In the genomic region with DNA sequence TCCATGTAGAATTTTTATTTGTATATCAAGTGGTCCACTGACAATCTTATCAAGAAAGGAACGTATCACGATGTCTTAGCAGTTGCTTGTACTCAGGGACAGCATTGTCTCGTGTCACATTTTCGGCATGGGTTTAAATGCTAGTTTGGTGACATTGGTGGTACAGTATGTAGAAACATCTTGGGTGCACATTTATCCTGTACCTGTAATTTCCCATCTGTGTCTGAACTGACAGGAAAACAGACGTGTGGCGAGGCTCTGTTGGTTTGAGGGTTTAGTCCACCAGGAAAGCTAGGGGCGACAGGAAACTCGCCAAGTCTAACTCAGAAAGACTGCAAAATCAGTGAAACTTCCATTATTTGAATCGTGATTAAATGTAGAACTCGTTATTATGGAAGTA, we compare ENCODE assay signal across 14 mouse cellular contexts. TPM values are rescaled to one million over a fixed set of nuclear protein-coding genes. Genes with fewer than 3 reads are reported as not detected.
DNase-seq lines count a peak whose midpoint lies in the region; ATAC-seq and TF ChIP-seq lines count a peak whose summit lies in the region.
"Had no signal": no experiment of that assay in that cellular context is flagged by ENCODE, and none has a peak within 500 bp of the region (broad histone marks: within the 10 kb centered on the region; RNA-seq: fewer than 3 reads in every experiment).

No protein-coding gene starts in this region.

- 89% methylated on average over 10 of the region's 10 CpGs for WGBS in kidney, postnatal 0 days
- 88% methylated on average over 10 of the region's 10 CpGs for WGBS in kidney, adult 2 months
- WGBS in intestine, embryonic 15.5 days: 84% methylated on average over 10 of the region's 10 CpGs

- no peaks in the 10 kb centered on the region for H3K36me3 ChIP-seq in kidney, postnatal 0 days (ENCODE audit: insufficient read depth, low read length)
- no peaks in the 10 kb centered on the region for H3K36me3 ChIP-seq in kidney, adult 2 months (ENCODE audit: control insufficient read depth, insufficient read depth, low read length)
- 0 out of 2 replicates have a peak, but pooled peaks cover 1% of the 10 kb centered on the region for H3K36me3 ChIP-seq in intestine, embryonic 15.5 days
- H3K36me3 ChIP-seq: hindbrain, embryonic 15.5 days had no signal

- intact Hi-C loops in left cerebral cortex, postnatal 36 days (cut with DNase I): no loop called here

- H3K4me2 ChIP-seq in kidney, postnatal 0 days (ENCODE audit: low read length): no peak overlapping the region
- no peak overlapping the region for H3K4me2 ChIP-seq in intestine, embryonic 15.5 days (replicated peaks)
- H3K4me2 ChIP-seq: hindbrain, embryonic 15.5 days had no signal

- no peak overlapping the region for H3K4me3 ChIP-seq in kidney, postnatal 0 days (replicated peaks; ENCODE audit: low read depth, low read length)
- H3K4me3 ChIP-seq in kidney, adult 2 months (ENCODE audit: insufficient read depth, low read depth, low read length): no peak overlapping the region
- no peak overlapping the region for H3K4me3 ChIP-seq in intestine, embryonic 15.5 days (replicated peaks)
- H3K4me3 ChIP-seq: heart, embryonic 10.5 days; hindbrain, embryonic 15.5 days had no signal

- no peak for ATAC-seq in kidney, postnatal 0 days (replicated peaks; ENCODE audit: low FRiP score, low read depth)
- ATAC-seq in CD4-positive, CD25-positive, alpha-beta regulatory T cell, adult 4 months: peak; percentile 16
- no peak for ATAC-seq in intestine, embryonic 15.5 days

- DNase-seq in kidney, postnatal 0 days (ENCODE audit: low spot score): no peak
- DNase-seq in kidney, adult 2 months: no peak
- peak; percentile 56 for DNase-seq in naive thymus-derived CD4-positive, alpha-beta T cell, adult 2 months (ENCODE audit: low read depth)
- DNase-seq in layer of hippocampus, postnatal 14 days (ENCODE audit: low spot score in 2 of 2): no peak
- DNase-seq in left cerebral cortex, postnatal 36 days (ENCODE audit: low spot score in 2 of 2): no peak
- DNase-seq: adrenal gland, adult 2 months; cerebellum, adult 11-12 months; heart, postnatal 14 days; left cerebral cortex, postnatal 4 days; lung, adult 2 months had no signal

- no peak for TF ChIP-seq POLR2A in kidney, adult 2 months (IDR thresholded peaks at IDR 0.05; ENCODE audit: low read depth, low read length)

- H3K9ac ChIP-seq in kidney, postnatal 0 days (ENCODE audit: low read depth, low read length): no peak overlapping the region
- H3K9ac ChIP-seq in intestine, embryonic 15.5 days: no peak overlapping the region
- H3K9ac ChIP-seq: hindbrain, embryonic 15.5 days had no signal

- H3K27me3 ChIP-seq in kidney, postnatal 0 days (ENCODE audit: insufficient read depth, low read length): no peaks in the 10 kb centered on the region
- H3K27me3 ChIP-seq in kidney, adult 2 months (replicated peaks; ENCODE audit: control insufficient read depth, insufficient read depth, low read length): no peaks in the 10 kb centered on the region
- H3K27me3 ChIP-seq in intestine, embryonic 15.5 days (replicated peaks): no peaks in the 10 kb centered on the region
- H3K27me3 ChIP-seq: hindbrain, embryonic 15.5 days had no signal

- no peaks in the 10 kb centered on the region for H3K9me3 ChIP-seq in kidney, postnatal 0 days (replicated peaks; ENCODE audit: low read length)
- H3K9me3 ChIP-seq in intestine, embryonic 15.5 days: no peaks in the 10 kb centered on the region
- H3K9me3 ChIP-seq: heart, embryonic 10.5 days; hindbrain, embryonic 15.5 days had no signal

- H3K4me1 ChIP-seq in kidney, postnatal 0 days (replicated peaks; ENCODE audit: insufficient read depth, low read length): peaks cover 10% of the 10 kb centered on the region; the same call in 1 of the 2 replicates
- H3K4me1 ChIP-seq in kidney, adult 2 months (ENCODE audit: control insufficient read depth, insufficient read depth, low read length): peaks cover 30% of the 10 kb centered on the region
- peaks cover 33% of the 10 kb centered on the region for H3K4me1 ChIP-seq in intestine, embryonic 15.5 days (replicated peaks)
- H3K4me1 ChIP-seq: hindbrain, embryonic 15.5 days had no signal

- no peak for TF ChIP-seq CTCF in kidney, postnatal 0 days (IDR thresholded peaks at IDR 0.05; ENCODE audit: low read depth)
- TF ChIP-seq CTCF in kidney, adult 2 months (conservative IDR thresholded peaks at IDR 0.05; ENCODE audit: insufficient read depth, insufficient read length, low read depth, low read length): no peak

- H3K27ac ChIP-seq in kidney, postnatal 0 days: peak overlapping the region; percentile 85; the same call in 1 of the 2 replicates
- no peak overlapping the region for H3K27ac ChIP-seq in kidney, adult 2 months (ENCODE audit: insufficient read depth, low read depth, low read length)
- 0 out of 2 replicates have a peak overlapping the region, but pooled peaks have one; percentile 61 for H3K27ac ChIP-seq in intestine, embryonic 15.5 days
- H3K27ac ChIP-seq: heart, embryonic 10.5 days; hindbrain, embryonic 15.5 days had no signal

RNA-seq across cellular contexts. Expression of gene Elovl6, which starts 21.5 kb away (rescaled TPM):
- polyA plus RNA-seq in kidney, postnatal 0 days (2015; fragmentation: Nextera tagmentation; extraction: Ambion mirVana): 34.2 and 37.0 TPM in 2 replicates
- 73.0 and 75.5 TPM in 2 replicates for polyA plus RNA-seq in kidney, adult 2 months (2012; rRNA removed)
- polyA plus RNA-seq in CD4-positive, CD25-positive, alpha-beta regulatory T cell, adult 4 months (2017; shearing (Covaris generic)): 10 to 100 TPM; 14.3 to 14.6 TPM
- polyA plus RNA-seq in intestine, embryonic 15.5 days (2015; fragmentation: Nextera tagmentation; extraction: Ambion mirVana): 46.4 and 47.8 TPM in 2 replicates
- total RNA-seq in layer of hippocampus, postnatal 14 days (2021): 10 to 100 TPM; 52.7 to 54.6 TPM
- total RNA-seq in left cerebral cortex, postnatal 36 days (2021): 10 to 100 TPM; 25.7 to 34.1 TPM
